Mouse (Mus musculus): ENCODE results near the gene Inpp5b. TPM values are rescaled to one million over a fixed set of nuclear protein-coding genes. Genes with fewer than 3 reads are reported as not detected.

Inpp5b gene
- 21.0 and 21.1 TPM in 2 replicates for polyA plus RNA-seq (2014; fragmentation: Nextera tagmentation; extraction: Ambion mirVana)

- Histone ChIP-seq H3K4me1 (replicated peaks; ENCODE audit: control insufficient read depth, insufficient read depth, low read length) (0 out of 2 replicates have a peak, but pooled peaks cover 11% of the 10 kb centered on the region), H3K9me3 (ENCODE audit: control insufficient read depth, low read length) (no peaks in the 10 kb centered on the region), H3K4me3 (replicated peaks; ENCODE audit: low read length) (peak within 1 kb of the TSS; percentile 63), H3K4me2 (replicated peaks) (peak within 1 kb of the TSS; percentile 56), H3K36me3 (replicated peaks; ENCODE audit: control insufficient read depth, insufficient read depth) (peaks cover 12% of the 10 kb centered on the region), H3K9ac (peak within 1 kb of the TSS; percentile 78), H3K27ac (peak within 1 kb of the TSS; percentile 11; the same call in 1 of the 2 replicates), H3K27me3 (ENCODE audit: control insufficient read depth, insufficient read depth, low read length) (no peaks in the 10 kb centered on the region)
- WGBS, result 17% methylated on average over 25 of the region's 25 CpGs
- DNase-seq (ENCODE audit: low spot score) (peak; percentile 78), ATAC-seq (ENCODE audit: low FRiP score) (peak; percentile 87)
Measured at GRCm38 (mm10) chr4:124741376-124742343, at the start of gene Inpp5b. Inpp5b (plus strand) TSS chr4:124741850.

- peaks cover 14% of the 10 kb centered on the region for H3K4me1 ChIP-seq (replicated peaks; ENCODE audit: control insufficient read depth, insufficient read depth, low read length)
- H3K36me3 ChIP-seq (replicated peaks; ENCODE audit: control insufficient read depth, insufficient read depth), result peaks cover 18% of the 10 kb centered on the region
- H3K27me3 ChIP-seq (ENCODE audit: control insufficient read depth, insufficient read depth, low read length), result peaks cover 5% of the 10 kb centered on the region
- no peaks in the 10 kb centered on the region for H3K9me3 ChIP-seq (ENCODE audit: control insufficient read depth, low read length)
- peak overlapping the region; percentile 78 for H3K4me2 ChIP-seq (replicated peaks)
- DNase-seq (ENCODE audit: low spot score), result no peak
- ATAC-seq (ENCODE audit: low FRiP score), result no peak
- whole genome bisulfite sequencing, result 76% methylated on average over 3 of the region's 3 CpGs
- H3K4me3 ChIP-seq (replicated peaks; ENCODE audit: low read length), result peak overlapping the region; percentile 69
- peak overlapping the region; percentile 83 for H3K9ac ChIP-seq
- H3K27ac ChIP-seq, result no peak overlapping the region
Measured at GRCm38 (mm10) chr4:124692416-124692861, 49.2 kb upstream of the Inpp5b start.

- no peaks in the 10 kb centered on the region for H3K9me3 ChIP-seq (ENCODE audit: control insufficient read depth, low read length)
- peak within 1 kb of the TSS; percentile 39; the same call in 1 of the 2 replicates for H3K27ac ChIP-seq
- WGBS, result under 1% methylated on average over 43 of the region's 43 CpGs
- ATAC-seq (ENCODE audit: low FRiP score) (peak; percentile 98), DNase-seq (ENCODE audit: low spot score) (peak; percentile 92)
- peak within 1 kb of the TSS; percentile 69 for H3K4me3 ChIP-seq (replicated peaks; ENCODE audit: low read length)
- H3K4me2 ChIP-seq (replicated peaks), result peak within 1 kb of the TSS; percentile 78
- H3K9ac ChIP-seq, result peak within 1 kb of the TSS; percentile 83
- H3K27me3 ChIP-seq (ENCODE audit: control insufficient read depth, insufficient read depth, low read length), result peaks cover 5% of the 10 kb centered on the region
- peaks cover 14% of the 10 kb centered on the region for H3K4me1 ChIP-seq (replicated peaks; ENCODE audit: control insufficient read depth, insufficient read depth, low read length)
- H3K36me3 ChIP-seq (replicated peaks; ENCODE audit: control insufficient read depth, insufficient read depth), result 0 out of 2 replicates have a peak, but pooled peaks cover 10% of the 10 kb centered on the region
Measured at GRCm38 (mm10) chr4:124693135-124693894, 48.3 kb upstream of the Inpp5b start, which contains the start of gene Utp11. Utp11 (minus strand) TSS chr4:124693600.

GRCm38 (mm10) chr4:124694572-124694971 is 47.1 kb upstream of the Inpp5b start:
- Histone ChIP-seq H3K4me1 (replicated peaks; ENCODE audit: control insufficient read depth, insufficient read depth, low read length) (peaks cover 14% of the 10 kb centered on the region), H3K4me3 (replicated peaks; ENCODE audit: low read length) (no peak overlapping the region), H3K27me3 (ENCODE audit: control insufficient read depth, insufficient read depth, low read length) (peaks cover 14% of the 10 kb centered on the region), H3K9ac (no peak overlapping the region), H3K36me3 (replicated peaks; ENCODE audit: control insufficient read depth, insufficient read depth) (0 out of 2 replicates have a peak, but pooled peaks cover 7% of the 10 kb centered on the region), H3K4me2 (replicated peaks) (no peak overlapping the region), H3K9me3 (ENCODE audit: control insufficient read depth, low read length) (no peaks in the 10 kb centered on the region), H3K27ac (no peak overlapping the region)
- DNase-seq (ENCODE audit: low spot score) (no peak), ATAC-seq (ENCODE audit: low FRiP score) (no peak)
- 81% methylated on average over 2 of the region's 2 CpGs for WGBS

DNA sequence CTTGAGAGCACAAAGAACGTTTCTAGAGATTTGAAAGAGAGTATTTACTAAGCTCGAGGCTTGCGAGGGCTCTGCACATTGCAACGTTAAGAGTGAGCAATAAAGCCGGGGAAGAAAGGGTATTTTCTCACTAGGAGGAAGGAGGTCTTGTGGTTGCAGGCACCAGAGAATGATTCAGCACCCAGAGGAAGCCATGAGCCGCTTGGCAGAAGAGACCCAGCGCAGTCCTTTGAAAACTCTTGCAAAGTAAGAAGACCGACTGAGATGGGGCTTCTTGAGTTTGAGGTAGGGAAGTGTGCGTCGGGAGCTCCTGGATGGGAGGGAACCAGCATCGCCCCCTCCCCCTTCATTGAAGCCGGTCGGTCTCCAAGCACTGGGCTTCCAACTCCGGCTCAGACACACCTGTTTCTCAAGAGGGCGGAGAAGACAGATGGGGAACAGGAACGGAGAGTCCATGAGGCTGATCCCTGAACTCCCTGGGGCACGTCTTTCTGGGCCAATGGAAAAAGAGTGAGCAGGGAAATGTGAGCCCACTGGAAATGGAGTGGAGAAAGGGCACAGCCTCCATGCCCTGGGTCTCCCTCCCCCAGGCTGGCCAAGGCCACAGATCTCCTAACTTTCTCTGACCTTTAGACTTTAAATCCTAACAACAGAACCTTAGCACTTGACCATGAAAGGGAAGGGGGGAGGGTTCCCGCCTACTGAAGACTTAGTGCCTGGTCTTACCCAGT is 45.7 kb upstream of the Inpp5b start:
- H3K9ac ChIP-seq, result no peak overlapping the region
- H3K4me2 ChIP-seq (replicated peaks), result no peak overlapping the region
- H3K36me3 ChIP-seq (replicated peaks; ENCODE audit: control insufficient read depth, insufficient read depth), result 0 out of 2 replicates have a peak, but pooled peaks cover 3% of the 10 kb centered on the region
- DNase-seq (ENCODE audit: low spot score) (no peak), ATAC-seq (ENCODE audit: low FRiP score) (no peak)
- peaks cover 25% of the 10 kb centered on the region for H3K27me3 ChIP-seq (ENCODE audit: control insufficient read depth, insufficient read depth, low read length)
- WGBS, result 19% methylated on average over 18 of the region's 18 CpGs
- no peak overlapping the region for H3K27ac ChIP-seq
- H3K4me3 ChIP-seq (replicated peaks; ENCODE audit: low read length), result no peak overlapping the region
- no peaks in the 10 kb centered on the region for H3K9me3 ChIP-seq (ENCODE audit: control insufficient read depth, low read length)
- H3K4me1 ChIP-seq (replicated peaks; ENCODE audit: control insufficient read depth, insufficient read depth, low read length), result peaks cover 14% of the 10 kb centered on the region

- peaks cover 33% of the 10 kb centered on the region for H3K27me3 ChIP-seq (ENCODE audit: control insufficient read depth, insufficient read depth, low read length)
- no peaks in the 10 kb centered on the region for H3K9me3 ChIP-seq (ENCODE audit: control insufficient read depth, low read length)
- ATAC-seq (ENCODE audit: low FRiP score) (no peak), DNase-seq (ENCODE audit: low spot score) (no peak)
- H3K4me2 ChIP-seq (replicated peaks), result peak overlapping the region; percentile 88
- no peak overlapping the region for H3K9ac ChIP-seq
- no peak overlapping the region for H3K27ac ChIP-seq
- H3K36me3 ChIP-seq (replicated peaks; ENCODE audit: control insufficient read depth, insufficient read depth), result no peaks in the 10 kb centered on the region
- H3K4me1 ChIP-seq (replicated peaks; ENCODE audit: control insufficient read depth, insufficient read depth, low read length), result peaks cover 9% of the 10 kb centered on the region
- H3K4me3 ChIP-seq (replicated peaks; ENCODE audit: low read length), result 0 out of 2 replicates have a peak overlapping the region, but pooled peaks have one; percentile 49
- 12% methylated on average over 6 of the region's 6 CpGs for WGBS
Measured at GRCm38 (mm10) chr4:124699791-124700190, 41.9 kb upstream of the Inpp5b start.

DNA sequence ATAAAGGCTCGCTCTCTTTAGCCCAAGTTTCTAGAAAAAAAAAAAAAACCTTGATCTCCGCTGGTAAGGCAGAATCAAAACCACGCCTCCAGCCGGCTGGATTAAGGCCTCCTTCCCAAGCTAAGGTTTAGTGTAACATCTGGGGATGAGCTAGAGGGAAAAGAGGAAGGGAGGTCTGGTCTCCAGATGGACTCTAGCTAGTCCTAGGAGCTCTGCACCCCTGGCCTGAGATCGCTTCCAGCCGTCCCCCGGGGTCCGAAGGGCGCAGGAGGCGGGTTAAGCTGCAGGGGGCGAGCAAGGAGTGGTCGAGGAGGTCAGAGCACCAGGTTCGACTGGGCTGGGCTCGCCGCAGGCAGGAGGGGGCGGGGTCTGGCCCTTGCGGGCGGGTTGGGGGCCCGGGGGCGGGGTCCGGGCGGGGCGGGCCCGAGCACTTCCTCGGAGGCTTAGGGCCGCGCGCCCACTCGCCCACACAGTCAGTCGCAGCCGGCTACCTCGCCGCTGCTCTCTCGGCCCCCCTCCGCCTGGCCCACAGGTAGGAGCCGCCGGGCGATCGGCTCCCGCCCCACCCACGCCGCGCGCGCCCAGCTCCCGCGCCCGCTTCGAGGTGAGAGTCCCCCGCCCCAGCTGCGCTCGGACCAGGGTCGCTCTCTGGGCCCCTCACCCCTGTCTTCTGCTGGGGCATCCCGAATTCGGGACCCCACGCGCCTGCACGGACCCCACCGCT is 41.2 kb upstream of the Inpp5b start, which contains the start of gene Fhl3:
Gene Fhl3, plus strand, starts transcription at position 454 of the 724 bp plus-strand sequence.
- no peak within 1 kb of the TSS for H3K27ac ChIP-seq
- peak within 1 kb of the TSS; percentile 88 for H3K4me2 ChIP-seq (replicated peaks)
- peaks cover 13% of the 10 kb centered on the region for H3K4me1 ChIP-seq (replicated peaks; ENCODE audit: control insufficient read depth, insufficient read depth, low read length)
- H3K27me3 ChIP-seq (ENCODE audit: control insufficient read depth, insufficient read depth, low read length), result peaks cover 33% of the 10 kb centered on the region
- H3K9ac ChIP-seq, result peak within 1 kb of the TSS; percentile 65
- H3K4me3 ChIP-seq (replicated peaks; ENCODE audit: low read length), result peak within 1 kb of the TSS; percentile 49
- H3K36me3 ChIP-seq (replicated peaks; ENCODE audit: control insufficient read depth, insufficient read depth), result no peaks in the 10 kb centered on the region
- DNase-seq (ENCODE audit: low spot score) (no peak), ATAC-seq (ENCODE audit: low FRiP score) (peak; percentile 38)
- under 1% methylated on average over 51 of the region's 59 CpGs for WGBS
- H3K9me3 ChIP-seq (ENCODE audit: control insufficient read depth, low read length), result no peaks in the 10 kb centered on the region

Measured in hindbrain, embryonic 14.5 days (tissue).